Mouse (Mus musculus) inflammation-experienced regulatory T-cells, adult 6 months (primary cell): Measurements from ENCODE around the gene Gigyf2. TPM values are rescaled to one million over a fixed set of nuclear protein-coding genes. Genes with fewer than 3 reads are reported as not detected.

Source experiments
- ATAC-seq: one replicate; pipeline ENCODE4 v1.8.0; 2017
- polyA plus RNA-seq, 3 experiments: library from polyadenylated mRNA; unstranded; fragments of 100-300 nt; shearing (Covaris generic); gene quantifications; one replicate each; pipeline ENCODE4 v1.2.1; 2017

The Gigyf2 gene
- 10 to 100 TPM; 44.7 to 78.2 (median 51.4) TPM for polyA plus RNA-seq

- peak; percentile 92 for ATAC-seq
Measured at GRCm38 (mm10) chr1:87326742-87327163, at the start of gene Gigyf2. TSS of gene Gigyf2 (plus strand) at chr1:87326998.

DNA sequence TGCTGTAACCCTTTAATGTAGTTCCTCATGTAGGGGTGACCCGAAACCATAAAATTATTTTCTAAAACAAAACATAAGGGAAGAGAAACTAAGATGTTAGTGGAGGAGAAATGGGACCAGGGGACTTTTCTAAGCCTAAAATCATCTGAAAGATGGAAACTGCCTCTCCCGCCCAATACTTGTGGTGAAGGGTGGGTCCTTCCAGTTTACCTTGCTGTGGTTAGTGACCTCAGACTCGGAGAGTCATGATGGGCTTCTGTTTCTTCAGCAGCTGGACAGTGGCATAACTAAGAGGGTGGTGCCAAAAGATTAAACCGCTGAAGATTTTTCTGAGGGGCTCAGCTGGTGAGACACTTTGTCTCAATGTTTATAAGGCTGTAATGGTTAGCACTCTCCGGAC is 46.5 kb upstream of the Gigyf2 start:
- ATAC-seq, result no peak

DNA sequence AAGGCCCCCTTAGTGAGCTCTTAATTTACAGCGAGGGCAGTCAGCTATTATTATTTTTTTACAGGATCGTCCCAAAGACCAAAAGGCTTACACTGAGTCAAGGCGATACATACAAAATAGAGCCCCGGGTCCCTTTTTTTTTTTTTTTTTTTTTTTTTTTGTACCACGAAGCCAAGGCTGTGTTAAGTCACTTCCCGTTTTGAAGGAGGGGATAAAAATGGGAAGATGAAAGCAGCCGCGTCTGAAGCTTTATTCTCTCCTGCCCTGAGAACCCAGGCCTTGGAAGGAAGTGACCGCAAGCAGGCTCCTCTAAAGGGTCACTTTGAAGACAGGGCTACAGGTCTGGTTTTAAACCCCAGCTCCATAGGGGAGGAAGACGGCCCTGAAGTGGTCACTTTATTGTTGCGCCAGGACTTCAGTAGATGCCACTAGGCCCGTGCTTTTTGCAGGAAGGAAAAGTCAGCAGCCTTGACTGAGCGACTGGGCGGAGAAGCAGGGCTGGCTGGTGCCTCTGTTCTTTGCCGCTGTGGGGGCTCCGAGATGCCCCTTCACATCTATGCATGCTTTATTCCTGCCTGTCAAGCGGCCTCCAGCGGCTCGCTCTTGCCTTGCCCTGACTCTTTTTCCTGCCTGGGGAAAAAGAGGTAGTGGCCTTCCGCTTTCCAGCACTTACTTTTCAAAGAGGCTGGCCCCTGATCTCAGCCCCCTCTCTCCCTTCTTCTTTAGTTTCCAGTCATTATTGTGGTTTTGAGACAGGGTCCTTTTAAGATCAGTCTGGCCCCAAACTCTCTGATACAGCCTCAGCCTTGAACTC is 45.0 kb upstream of the Gigyf2 start:
- no peak for ATAC-seq

DNA sequence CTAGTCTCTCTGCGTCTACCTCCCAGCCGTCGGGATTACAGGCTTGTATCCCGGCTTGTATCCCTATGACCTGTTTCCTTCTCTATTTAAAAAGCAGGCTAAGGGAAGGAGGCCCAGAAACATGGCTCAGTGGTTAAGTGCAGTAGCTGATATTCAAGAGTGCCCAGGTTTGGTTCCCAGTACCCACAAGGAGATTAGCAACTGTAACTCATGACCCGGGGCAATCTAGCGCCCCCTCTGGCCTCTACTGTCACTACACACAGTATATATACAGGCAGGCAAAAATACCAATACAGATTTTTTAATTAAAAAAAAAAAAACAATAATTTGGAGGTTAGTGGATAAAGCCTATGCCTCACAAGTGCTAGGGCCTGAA is 44.4 kb upstream of the Gigyf2 start:
- no peak for ATAC-seq

DNA sequence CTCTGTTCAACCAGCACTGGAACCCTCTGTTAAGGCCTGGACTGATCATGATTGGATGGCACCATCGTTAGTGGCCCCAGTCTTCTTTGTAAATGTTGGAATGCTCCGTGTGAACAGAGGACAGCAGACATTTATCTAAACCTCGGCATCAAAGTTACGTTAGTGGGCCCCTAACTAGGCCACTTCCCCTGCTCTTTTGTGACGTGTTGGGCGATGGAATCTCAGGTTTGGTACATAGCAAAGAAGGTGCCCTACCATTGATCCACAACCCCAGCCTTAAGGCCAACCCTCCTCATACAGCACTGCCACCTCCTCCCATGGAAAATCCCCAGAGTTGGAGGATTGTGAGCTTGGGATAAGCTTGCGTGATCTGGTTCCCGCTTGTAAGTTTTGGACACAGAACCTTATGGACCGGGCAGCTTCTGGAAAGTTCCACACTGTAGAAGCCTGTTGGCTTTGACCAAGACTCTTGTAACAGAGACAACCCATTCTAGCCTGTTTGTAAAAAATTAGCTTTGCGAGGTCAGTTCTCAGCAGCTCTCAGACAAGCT is 43.3 kb upstream of the Gigyf2 start:
- no peak for ATAC-seq

DNA sequence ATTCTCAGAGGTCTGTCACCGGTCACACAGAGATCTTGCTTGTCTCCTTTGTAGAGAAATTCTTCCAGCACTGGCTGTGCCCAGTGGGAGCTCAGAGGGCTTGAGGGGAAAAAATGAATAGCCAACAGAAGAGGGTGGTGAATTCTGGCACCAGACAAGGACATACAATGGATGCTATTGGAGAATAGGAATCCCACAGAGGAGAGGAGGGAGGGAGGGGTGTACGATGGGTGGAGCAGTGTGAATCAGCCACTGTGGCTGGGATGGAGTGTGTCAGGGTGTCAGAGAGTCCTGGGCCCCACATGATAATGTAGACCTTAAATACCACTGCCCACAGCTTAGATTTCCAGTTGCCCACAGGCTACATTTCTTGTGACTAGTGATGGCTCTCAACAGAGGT is 39.7 kb upstream of the Gigyf2 start:
- no peak for ATAC-seq

- ATAC-seq, result no peak
Measured at GRCm38 (mm10) chr1:87291416-87291815, 35.4 kb upstream of the Gigyf2 start.

DNA sequence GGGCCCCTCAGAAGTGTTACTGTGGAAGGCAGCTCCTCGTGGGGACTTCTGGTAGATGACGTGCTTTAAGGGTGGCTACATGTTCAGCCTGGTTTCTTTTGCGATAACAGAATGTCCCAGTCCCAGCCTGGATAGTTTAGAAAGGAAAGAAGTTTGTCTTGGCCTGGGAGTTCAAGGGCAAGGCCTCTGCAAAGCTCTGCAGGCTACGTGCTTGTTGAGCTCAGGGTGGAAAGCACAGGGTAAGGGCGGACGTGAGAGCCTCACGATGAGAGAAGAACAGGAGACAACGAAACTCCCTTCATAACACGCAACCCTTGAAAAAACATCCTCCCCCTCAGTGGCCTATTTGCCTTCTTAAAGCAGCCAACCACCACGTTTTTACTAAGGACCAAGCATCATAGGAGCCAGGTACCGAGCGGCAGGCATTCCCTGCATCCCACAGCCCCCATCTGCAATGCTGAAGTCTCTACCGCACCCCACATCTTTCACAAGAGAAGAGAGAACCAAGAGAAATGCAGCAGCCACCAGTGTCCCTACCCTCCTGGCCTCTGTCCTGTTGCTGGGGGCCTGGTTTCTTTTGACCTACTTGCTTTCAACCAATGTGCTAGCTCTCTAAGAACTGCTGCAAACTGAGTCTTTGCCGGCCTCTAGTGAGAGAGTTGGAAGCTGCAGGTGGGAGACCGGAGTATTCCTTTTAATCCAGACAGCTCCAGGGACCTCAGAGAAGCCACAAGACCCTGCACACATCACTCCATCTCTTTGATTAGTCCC is 34.2 kb upstream of the Gigyf2 start:
- no peak for ATAC-seq

- no peak for ATAC-seq
Measured at GRCm38 (mm10) chr1:87294063-87294710, 32.6 kb upstream of the Gigyf2 start.

DNA sequence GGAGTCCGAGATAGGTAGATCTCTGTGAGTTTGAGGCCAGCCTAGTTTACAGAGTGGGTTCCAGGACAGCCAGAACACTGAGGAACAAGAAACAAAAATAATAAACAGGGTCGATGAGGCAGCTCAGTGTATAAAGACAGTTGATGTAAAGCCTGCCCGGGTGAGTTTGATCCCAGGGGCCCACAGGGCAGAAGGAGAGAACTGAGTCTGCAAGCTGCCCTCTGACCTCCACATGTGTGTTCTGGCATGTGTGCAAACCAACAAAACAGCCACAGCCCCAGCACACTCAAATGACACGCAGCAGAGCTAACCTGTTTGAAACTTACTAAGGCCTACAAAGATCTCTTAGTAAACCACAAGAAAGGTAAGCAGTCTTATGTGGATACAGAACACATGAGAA is 31.8 kb upstream of the Gigyf2 start:
- ATAC-seq, result no peak

DNA sequence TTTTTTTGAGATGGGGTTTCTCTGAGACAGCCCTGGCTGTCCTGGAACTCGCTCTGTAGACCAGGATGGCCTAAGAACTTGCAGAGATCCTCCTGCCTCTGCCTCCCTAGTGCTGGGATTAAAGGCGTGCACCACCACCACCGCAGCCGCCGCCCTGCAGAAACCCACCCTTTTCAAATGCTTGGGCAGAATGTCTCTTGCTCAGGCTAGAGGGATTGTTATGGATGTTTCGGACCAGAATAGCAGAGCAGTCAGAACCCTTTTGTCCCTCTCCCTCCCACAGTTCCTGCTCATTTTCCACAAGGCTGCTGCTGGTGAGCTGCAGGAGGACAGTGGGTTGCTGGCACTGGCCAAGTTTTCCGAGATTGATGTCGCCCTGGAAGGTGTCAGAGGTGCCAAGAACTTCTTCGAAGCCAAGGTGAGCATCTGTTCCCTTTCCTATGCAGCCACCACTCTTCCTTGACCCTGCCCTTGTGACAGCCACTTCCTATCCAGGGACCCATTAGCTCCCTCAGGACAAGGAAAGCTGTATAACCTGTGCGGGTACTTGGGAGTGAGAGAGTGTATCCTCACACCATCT is 29.4 kb upstream of the Gigyf2 start:
- ATAC-seq, result no peak

- ATAC-seq, result no peak
Measured at GRCm38 (mm10) chr1:87300360-87301286, 26.2 kb upstream of the Gigyf2 start.

DNA sequence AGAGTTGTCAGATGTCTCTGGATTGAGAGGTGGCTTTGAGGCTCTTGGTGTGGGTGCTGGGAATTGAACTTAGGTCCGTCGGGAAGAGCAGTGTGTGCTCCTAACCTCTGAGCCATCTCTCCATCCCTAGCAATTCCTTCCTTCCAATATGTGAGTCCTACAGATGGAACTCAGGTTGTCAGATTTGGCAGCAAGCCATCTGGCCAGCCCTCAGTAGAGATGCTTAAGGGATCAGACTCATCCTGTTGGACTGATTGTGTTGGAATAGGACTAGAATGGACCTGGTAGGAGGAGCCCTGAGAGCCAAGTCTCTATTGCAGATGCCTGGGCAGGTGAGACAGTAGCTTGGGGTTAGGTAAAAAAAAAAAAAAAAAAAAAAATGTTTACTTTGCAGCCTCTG is 24.8 kb upstream of the Gigyf2 start:
- ATAC-seq, result no peak

GRCm38 (mm10) chr1:87308952-87309351 is 17.8 kb upstream of the Gigyf2 start:
- no peak for ATAC-seq

GRCm38 (mm10) chr1:87309621-87310020 is 17.2 kb upstream of the Gigyf2 start:
- ATAC-seq, result no peak

DNA sequence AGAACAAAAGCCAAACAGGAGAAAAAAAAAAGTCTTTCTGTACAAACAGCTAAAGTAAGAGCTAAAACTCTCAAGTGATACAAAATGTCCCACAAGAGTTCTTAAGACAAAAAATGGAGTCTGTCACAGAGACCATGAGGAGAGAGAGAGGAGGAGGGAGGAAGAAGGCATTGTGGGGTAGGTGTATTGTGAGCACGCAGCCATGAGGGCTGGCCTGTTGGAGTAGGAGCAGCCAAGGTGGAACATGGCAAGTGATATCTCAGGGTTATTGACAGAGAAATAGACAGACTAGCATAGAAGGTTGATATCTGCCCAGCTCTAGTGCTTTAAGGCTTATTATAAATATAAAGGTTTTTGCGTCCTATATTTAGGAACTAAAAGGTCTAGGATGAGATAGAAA is 14.1 kb upstream of the Gigyf2 start:
- no peak for ATAC-seq

DNA sequence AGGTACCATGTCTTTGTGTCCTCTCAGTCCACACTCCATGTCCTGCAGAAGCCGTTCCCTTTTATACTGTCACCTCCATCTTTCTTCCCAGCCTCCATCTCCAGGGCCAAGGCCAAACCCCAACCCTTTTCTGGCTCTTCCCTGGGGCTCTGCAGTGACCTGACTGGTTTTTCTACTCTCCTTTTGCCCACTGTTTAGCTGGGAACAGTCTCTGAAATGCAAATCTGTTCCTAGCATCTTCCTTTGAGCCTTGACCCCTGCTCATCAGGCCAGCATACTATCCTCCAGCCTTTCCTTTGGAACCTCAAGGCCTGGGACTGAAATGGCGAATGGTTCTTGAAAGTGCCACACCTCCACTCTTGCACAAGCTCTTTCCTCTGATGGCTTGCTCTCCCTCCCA is 13.7 kb upstream of the Gigyf2 start:
- no peak for ATAC-seq

DNA sequence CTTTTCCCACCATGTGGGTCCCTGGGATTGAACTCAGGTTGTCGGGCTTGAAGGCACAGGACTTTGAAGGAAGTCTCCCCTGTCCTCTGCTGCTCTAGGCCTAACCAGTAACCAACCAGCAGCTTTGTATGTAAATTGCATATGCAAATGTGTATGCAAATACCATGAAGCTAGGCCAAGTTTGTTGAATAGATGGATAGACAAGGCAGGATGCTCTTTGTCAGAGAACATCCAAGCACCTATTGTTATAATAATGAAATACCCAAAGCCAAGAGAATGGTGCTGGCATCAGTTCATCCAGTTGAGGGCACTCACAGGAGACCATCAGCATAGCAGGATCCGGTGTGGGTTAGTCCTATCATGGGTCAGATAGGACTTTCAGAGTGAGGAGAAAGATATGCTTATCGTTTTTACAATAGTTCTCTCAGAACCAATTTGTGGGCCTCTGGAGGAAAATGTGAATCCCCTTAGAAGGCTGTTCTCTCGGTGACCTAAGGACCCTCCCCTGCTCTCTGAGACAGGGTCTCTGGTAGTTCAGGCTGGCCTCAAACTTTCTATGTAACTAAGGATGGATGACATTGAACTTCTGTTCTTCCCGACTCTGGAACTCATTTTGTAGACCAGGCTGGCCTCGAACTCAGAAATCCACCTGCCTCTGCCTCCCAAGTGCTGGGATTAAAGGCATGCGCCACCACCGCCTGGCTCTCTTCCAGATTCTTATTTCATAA is 12.8 kb upstream of the Gigyf2 start:
- ATAC-seq, result no peak

GRCm38 (mm10) chr1:87315431-87315830 is 11.4 kb upstream of the Gigyf2 start:
- no peak for ATAC-seq

DNA sequence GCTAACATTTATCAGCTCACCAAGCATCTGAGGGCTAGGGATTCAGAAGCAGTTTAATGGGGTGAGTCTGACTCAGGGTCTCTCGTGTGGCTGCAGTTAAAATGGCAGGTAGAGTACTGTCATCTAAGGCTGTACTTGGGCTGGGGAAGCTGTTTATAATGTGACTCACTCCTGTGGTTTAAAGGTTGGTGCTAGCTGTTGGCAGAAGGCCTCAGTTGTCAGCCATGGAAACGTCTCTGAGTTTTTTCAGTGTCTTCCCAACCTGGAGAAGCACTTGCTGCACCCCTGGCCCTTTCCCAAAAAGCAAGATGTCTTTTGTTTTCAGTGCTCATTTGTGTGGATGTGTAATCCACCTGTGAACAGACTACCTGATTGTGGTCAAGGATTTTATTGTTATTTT is 10.9 kb upstream of the Gigyf2 start:
- ATAC-seq, result no peak

GRCm38 (mm10) chr1:87316672-87317071 is 10.1 kb upstream of the Gigyf2 start:
- ATAC-seq, result no peak
